Mouse (Mus musculus) naive thymus-derived CD4-positive, alpha-beta T cell, adult 2 months (primary cell): ENCODE measurements around the gene Pcbd2.

Experiments used
- DNase-seq: peaks from one replicate; pipeline ENCODE4 v3.0.0-alpha.2; 2011; ENCODE audit warnings: low read depth

Gene Pcbd2

GRCm38 (mm10) chr13:55733628-55734502 lies 6.7 kb downstream of the Pcbd2 start:
- no peak for DNase-seq

GRCm38 (mm10) chr13:55737885-55738284 lies 10.7 kb downstream of the Pcbd2 start:
- no peak for DNase-seq

- no peak for DNase-seq
Observed at GRCm38 (mm10) chr13:55742306-55742705, 15.1 kb downstream of the Pcbd2 start.

- DNase-seq: no peak
Observed at GRCm38 (mm10) chr13:55754380-55754779, 27.2 kb downstream of the Pcbd2 start.

- no peak for DNase-seq
Observed at GRCm38 (mm10) chr13:55756789-55757188, 29.6 kb downstream of the Pcbd2 start.

GRCm38 (mm10) chr13:55757645-55758044 lies 30.5 kb downstream of the Pcbd2 start:
- DNase-seq: no peak

- DNase-seq: no peak
Observed at GRCm38 (mm10) chr13:55760576-55760975, 33.4 kb downstream of the Pcbd2 start.

GRCm38 (mm10) chr13:55761486-55761885 lies 34.3 kb downstream of the Pcbd2 start:
- no peak for DNase-seq

- DNase-seq: no peak
Observed at GRCm38 (mm10) chr13:55774352-55774751, 47.2 kb downstream of the Pcbd2 start.

- no peak for DNase-seq
Observed at GRCm38 (mm10) chr13:55775056-55775455, 47.9 kb downstream of the Pcbd2 start.

GRCm38 (mm10) chr13:55784268-55784667 lies 57.1 kb downstream of the Pcbd2 start, which contains the start of gene Catsper3:
TSS of gene Catsper3 (plus strand) at chr13:55784568.
- no peak for DNase-seq

- no peak for DNase-seq
Observed at GRCm38 (mm10) chr13:55786120-55786519, 59.0 kb downstream of the Pcbd2 start.

GRCm38 (mm10) chr13:55801246-55801645 lies 74.1 kb downstream of the Pcbd2 start:
- no peak for DNase-seq

- no peak for DNase-seq
Observed at GRCm38 (mm10) chr13:55803973-55804372, 76.8 kb downstream of the Pcbd2 start.

- no peak for DNase-seq
Observed at GRCm38 (mm10) chr13:55809041-55809623, 82.0 kb downstream of the Pcbd2 start.

GRCm38 (mm10) chr13:55809707-55810106 lies 82.5 kb downstream of the Pcbd2 start:
- DNase-seq: no peak

- DNase-seq: no peak
Observed at GRCm38 (mm10) chr13:55810947-55811346, 83.8 kb downstream of the Pcbd2 start.

GRCm38 (mm10) chr13:55813490-55814016 lies 86.4 kb downstream of the Pcbd2 start:
- DNase-seq: no peak

GRCm38 (mm10) chr13:55814834-55815233 lies 87.7 kb downstream of the Pcbd2 start:
- DNase-seq: no peak

GRCm38 (mm10) chr13:55822499-55822898 lies 95.3 kb downstream of the Pcbd2 start:
- no peak for DNase-seq

- no peak for DNase-seq
Observed at GRCm38 (mm10) chr13:55824151-55824945, 97.2 kb downstream of the Pcbd2 start.

GRCm38 (mm10) chr13:55825245-55825681 lies 98.1 kb downstream of the Pcbd2 start:
- DNase-seq: no peak
